Mouse (Mus musculus) erythroblast, embryonic 14.5 days (primary cell): ENCODE results near the gene Fndc8. TPM values are rescaled to one million over a fixed set of nuclear protein-coding genes. Genes with fewer than 3 reads are reported as not detected.
A peak's percentile ranks its signal among the peaks of the same experiment; 100 is the strongest.

ENCODE experiments used
- H3K27me3 ChIP-seq: 2 replicates; pipeline ENCODE4 v1.6.1; 2012; ENCODE audit warnings: inconsistent platforms; ENCODE audit not compliant: control insufficient read depth
- H3K36me3 ChIP-seq: 2 replicates; pipeline ENCODE4 v1.6.1; 2012; ENCODE audit warnings: mild to moderate bottlenecking, inconsistent platforms; ENCODE audit not compliant: control insufficient read depth
- H3K4me1 ChIP-seq: 2 replicates; pipeline ENCODE4 v1.6.1; 2012; ENCODE audit warnings: inconsistent platforms; ENCODE audit not compliant: control insufficient read depth
- H3K4me3 ChIP-seq: replicated peaks from 2 replicates; pipeline ENCODE3; 2012; ENCODE audit warnings: moderate library complexity, mild to moderate bottlenecking, inconsistent platforms
- H3K9me3 ChIP-seq: 2 replicates; pipeline ENCODE4 v1.6.1; 2012; ENCODE audit warnings: low read length, inconsistent platforms, mixed read lengths; ENCODE audit not compliant: control insufficient read depth
- GATA1 ChIP-seq: IDR thresholded peaks from 2 replicates; pipeline ENCODE4 v1.6.1; 2012; ENCODE audit warnings: low read length, inconsistent platforms, mixed read lengths
- TAL1 ChIP-seq: IDR thresholded peaks from 3 replicates; pipeline ENCODE4 v1.6.1; 2012; ENCODE audit warnings: low read length, inconsistent platforms, mixed read lengths
- polyA plus RNA-seq: library from polyadenylated mRNA; stranded (reverse); fragments of >175 nt; gene quantifications from 2 replicates; pipeline ENCODE4 v1.2.3, GENCODE M21; 2012

The Fndc8 gene
- polyA plus RNA-seq, 1 experiment: 0.03 TPM

GRCm38 (mm10) chr11:82854111-82854510, 37.8 kb upstream of the Fndc8 start:
- H3K36me3 ChIP-seq: peaks cover 82% of the 10 kb centered on the region
- TF ChIP-seq GATA1: no peak
- TF ChIP-seq TAL1: no peak
- H3K27me3 ChIP-seq: no peaks in the 10 kb centered on the region
- H3K9me3 ChIP-seq: no peaks in the 10 kb centered on the region
- peaks cover 95% of the 10 kb centered on the region for H3K4me1 ChIP-seq
- no peak overlapping the region for H3K4me3 ChIP-seq

GRCm38 (mm10) chr11:82855327-82855973, 36.5 kb upstream of the Fndc8 start:
- TF ChIP-seq TAL1: no peak
- TF ChIP-seq GATA1: no peak; the same call in 1 of the 2 replicates
- Histone ChIP-seq H3K4me3 (peak overlapping the region; percentile 33), H3K27me3 (no peaks in the 10 kb centered on the region), H3K4me1 (peaks cover 86% of the 10 kb centered on the region), H3K36me3 (peaks cover 85% of the 10 kb centered on the region), H3K9me3 (no peaks in the 10 kb centered on the region)

- Histone ChIP-seq H3K9me3 (no peaks in the 10 kb centered on the region), H3K4me3 (no peak overlapping the region), H3K27me3 (no peaks in the 10 kb centered on the region), H3K4me1 (peaks cover 85% of the 10 kb centered on the region), H3K36me3 (peaks cover 85% of the 10 kb centered on the region)
- TF ChIP-seq TAL1 (no peak), GATA1 (no peak)
These were observed 35.9 kb upstream of the Fndc8 start for GRCm38 (mm10) chr11:82856032-82856431.

- Histone ChIP-seq H3K9me3 (no peaks in the 10 kb centered on the region), H3K4me1 (peaks cover 85% of the 10 kb centered on the region), H3K4me3 (no peak overlapping the region), H3K36me3 (peaks cover 86% of the 10 kb centered on the region), H3K27me3 (no peaks in the 10 kb centered on the region)
- no peak for TF ChIP-seq GATA1
- TF ChIP-seq TAL1: no peak
These were observed 34.5 kb upstream of the Fndc8 start for GRCm38 (mm10) chr11:82857307-82857848.

- Histone ChIP-seq H3K9me3 (no peaks in the 10 kb centered on the region), H3K4me1 (peaks cover 82% of the 10 kb centered on the region), H3K36me3 (peaks cover 85% of the 10 kb centered on the region), H3K27me3 (no peaks in the 10 kb centered on the region), H3K4me3 (no peak overlapping the region)
- TF ChIP-seq TAL1 (no peak), GATA1 (no peak)
These were observed 31.2 kb upstream of the Fndc8 start for GRCm38 (mm10) chr11:82860759-82861158.

GRCm38 (mm10) chr11:82861558-82861957, 30.4 kb upstream of the Fndc8 start:
- H3K4me1 ChIP-seq: peaks cover 82% of the 10 kb centered on the region
- H3K9me3 ChIP-seq: no peaks in the 10 kb centered on the region
- TF ChIP-seq TAL1 (no peak), GATA1 (no peak)
- no peak overlapping the region for H3K4me3 ChIP-seq
- H3K27me3 ChIP-seq: no peaks in the 10 kb centered on the region
- H3K36me3 ChIP-seq: peaks cover 86% of the 10 kb centered on the region

- peaks cover 85% of the 10 kb centered on the region for H3K36me3 ChIP-seq
- H3K4me3 ChIP-seq: peak overlapping the region; percentile 32
- H3K9me3 ChIP-seq: no peaks in the 10 kb centered on the region
- no peak for TF ChIP-seq TAL1
- no peak for TF ChIP-seq GATA1
- peaks cover 82% of the 10 kb centered on the region for H3K4me1 ChIP-seq
- H3K27me3 ChIP-seq: no peaks in the 10 kb centered on the region
These were observed 29.3 kb upstream of the Fndc8 start for GRCm38 (mm10) chr11:82862638-82863037.

GRCm38 (mm10) chr11:82863059-82863458, 28.9 kb upstream of the Fndc8 start:
- Histone ChIP-seq H3K27me3 (no peaks in the 10 kb centered on the region), H3K36me3 (peaks cover 85% of the 10 kb centered on the region), H3K4me3 (peak overlapping the region; percentile 32), H3K4me1 (peaks cover 83% of the 10 kb centered on the region), H3K9me3 (no peaks in the 10 kb centered on the region)
- no peak for TF ChIP-seq TAL1

- no peaks in the 10 kb centered on the region for H3K27me3 ChIP-seq
- peaks cover 85% of the 10 kb centered on the region for H3K36me3 ChIP-seq
- TF ChIP-seq GATA1 (no peak), TAL1 (no peak)
- peak overlapping the region; percentile 2 for H3K4me3 ChIP-seq
- H3K9me3 ChIP-seq: no peaks in the 10 kb centered on the region
- peaks cover 85% of the 10 kb centered on the region for H3K4me1 ChIP-seq
These were observed 28.4 kb upstream of the Fndc8 start for GRCm38 (mm10) chr11:82863488-82863931.
